Mouse (Mus musculus): Measurements from ENCODE around the gene Foxred2. TPM values are rescaled to one million over a fixed set of nuclear protein-coding genes. Genes with fewer than 3 reads are reported as not detected.

The Foxred2 gene
- total and polyA plus RNA-seq, 2 experiments from 2014 or later: 10.3 to 31.0 TPM

GRCm38 (mm10) chr15:77981181-77981680 lies 24.7 kb upstream of the Foxred2 start:
- Histone ChIP-seq H3K27me3 (ENCODE audit: insufficient read depth, low read length) (no peaks in the 10 kb centered on the region), H3K27ac (ENCODE audit: low read depth, low read length) (no peak overlapping the region), H3K4me3 (ENCODE audit: low read depth, low read length) (no peak overlapping the region), H3K4me2 (ENCODE audit: low read depth, low read length, poor library complexity, severe bottlenecking) (no peak overlapping the region), H3K9me3 (ENCODE audit: low read length) (no peaks in the 10 kb centered on the region), H3K9ac (replicated peaks; ENCODE audit: low read length, poor library complexity, severe bottlenecking) (no peak overlapping the region), H3K36me3 (ENCODE audit: insufficient read depth, low read length) (no peaks in the 10 kb centered on the region), H3K4me1 (ENCODE audit: insufficient read depth, low read length) (no peaks in the 10 kb centered on the region)
- 77% methylated on average over 5 of the region's 5 CpGs for WGBS
- no peak for ATAC-seq (ENCODE audit: low FRiP score)
- TF ChIP-seq CTCF (IDR thresholded peaks at IDR 0.05): no peak
- no peak for DNase-seq (ENCODE audit: low spot score)

- Histone ChIP-seq H3K27ac (ENCODE audit: low read depth, low read length) (no peak overlapping the region), H3K4me2 (ENCODE audit: low read depth, low read length, poor library complexity, severe bottlenecking) (no peak overlapping the region), H3K9ac (replicated peaks; ENCODE audit: low read length, poor library complexity, severe bottlenecking) (no peak overlapping the region), H3K4me3 (ENCODE audit: low read depth, low read length) (no peak overlapping the region), H3K4me1 (ENCODE audit: insufficient read depth, low read length) (no peaks in the 10 kb centered on the region), H3K9me3 (ENCODE audit: low read length) (no peaks in the 10 kb centered on the region), H3K27me3 (ENCODE audit: insufficient read depth, low read length) (0 out of 2 replicates have a peak, but pooled peaks cover 3% of the 10 kb centered on the region), H3K36me3 (ENCODE audit: insufficient read depth, low read length) (no peaks in the 10 kb centered on the region)
- no peak for TF ChIP-seq CTCF (IDR thresholded peaks at IDR 0.05)
- no peak for DNase-seq (ENCODE audit: low spot score)
- no peak for ATAC-seq (ENCODE audit: low FRiP score)
- 86% methylated on average over 10 of the region's 10 CpGs for WGBS
Measured at GRCm38 (mm10) chr15:77979427-77979865, 22.9 kb upstream of the Foxred2 start.

- Histone ChIP-seq H3K4me1 (ENCODE audit: insufficient read depth, low read length) (no peaks in the 10 kb centered on the region), H3K9ac (replicated peaks; ENCODE audit: low read length, poor library complexity, severe bottlenecking) (no peak overlapping the region), H3K36me3 (ENCODE audit: insufficient read depth, low read length) (no peaks in the 10 kb centered on the region), H3K27ac (ENCODE audit: low read depth, low read length) (no peak overlapping the region), H3K9me3 (ENCODE audit: low read length) (no peaks in the 10 kb centered on the region), H3K4me2 (ENCODE audit: low read depth, low read length, poor library complexity, severe bottlenecking) (no peak overlapping the region), H3K27me3 (ENCODE audit: insufficient read depth, low read length) (0 out of 2 replicates have a peak, but pooled peaks cover 3% of the 10 kb centered on the region), H3K4me3 (ENCODE audit: low read depth, low read length) (no peak overlapping the region)
- DNase-seq (ENCODE audit: low spot score) (no peak), ATAC-seq (ENCODE audit: low FRiP score) (no peak)
- TF ChIP-seq CTCF (IDR thresholded peaks at IDR 0.05): no peak
- WGBS: 66% methylated on average over 3 of the region's 3 CpGs
Measured at GRCm38 (mm10) chr15:77977663-77978062, 21.1 kb upstream of the Foxred2 start.

GRCm38 (mm10) chr15:77974165-77974841 lies 17.8 kb upstream of the Foxred2 start:
- no peak for TF ChIP-seq CTCF (IDR thresholded peaks at IDR 0.05)
- no peak overlapping the region for H3K4me3 ChIP-seq (ENCODE audit: low read depth, low read length)
- 71% methylated on average over 6 of the region's 6 CpGs for WGBS
- no peak overlapping the region for H3K4me2 ChIP-seq (ENCODE audit: low read depth, low read length, poor library complexity, severe bottlenecking)
- DNase-seq (ENCODE audit: low spot score) (no peak), ATAC-seq (ENCODE audit: low FRiP score) (no peak)
- no peak overlapping the region for H3K27ac ChIP-seq (ENCODE audit: low read depth, low read length)
- no peaks in the 10 kb centered on the region for H3K36me3 ChIP-seq (ENCODE audit: insufficient read depth, low read length)
- H3K9ac ChIP-seq (replicated peaks; ENCODE audit: low read length, poor library complexity, severe bottlenecking): no peak overlapping the region
- H3K4me1 ChIP-seq (ENCODE audit: insufficient read depth, low read length): no peaks in the 10 kb centered on the region
- 0 out of 2 replicates have a peak, but pooled peaks cover 3% of the 10 kb centered on the region for H3K27me3 ChIP-seq (ENCODE audit: insufficient read depth, low read length)
- no peaks in the 10 kb centered on the region for H3K9me3 ChIP-seq (ENCODE audit: low read length)

GRCm38 (mm10) chr15:77970470-77971292 lies 14.2 kb upstream of the Foxred2 start, which contains the start of gene Eif3d:
TSS of gene Eif3d (minus strand) at chr15:77970813.
- peak within 1 kb of the TSS; percentile 94 for H3K27ac ChIP-seq (ENCODE audit: low read depth, low read length)
- H3K4me1 ChIP-seq (ENCODE audit: insufficient read depth, low read length): no peaks in the 10 kb centered on the region
- no peaks in the 10 kb centered on the region for H3K9me3 ChIP-seq (ENCODE audit: low read length)
- H3K27me3 ChIP-seq (ENCODE audit: insufficient read depth, low read length): 0 out of 2 replicates have a peak, but pooled peaks cover under 1% of the 10 kb centered on the region
- H3K4me3 ChIP-seq (ENCODE audit: low read depth, low read length): peak within 1 kb of the TSS; percentile 80
- H3K9ac ChIP-seq (replicated peaks; ENCODE audit: low read length, poor library complexity, severe bottlenecking): peak within 1 kb of the TSS; percentile 94
- H3K4me2 ChIP-seq (ENCODE audit: low read depth, low read length, poor library complexity, severe bottlenecking): peak within 1 kb of the TSS; percentile 91
- H3K36me3 ChIP-seq (ENCODE audit: insufficient read depth, low read length): peaks cover 25% of the 10 kb centered on the region
- under 1% methylated on average over 70 of the region's 72 CpGs for WGBS
- no peak for TF ChIP-seq CTCF (IDR thresholded peaks at IDR 0.05)
- DNase-seq (ENCODE audit: low spot score) (peak; percentile 97), ATAC-seq (ENCODE audit: low FRiP score) (peak; percentile 84)
